Mouse (Mus musculus): ENCODE results near the gene Zfp747. TPM values are rescaled to one million over a fixed set of nuclear protein-coding genes. Genes with fewer than 3 reads are reported as not detected.
"Not testable (repeated sequence)": the region's sequence is repeated elsewhere in the genome, so short reads cannot be mapped to it uniquely, and the experiment has no call there.

The Zfp747 gene
- total RNA-seq (2021) = 1 to 10 TPM; 2.9 to 3.2 TPM
- long read RNA-seq, experiment 1, partial matches to known transcripts = 0 of 4 reads
- long read RNA-seq, experiment 1, other reads (novel, unspliced or antisense) = 2 of 4 reads
- long read RNA-seq, experiment 2, partial matches to known transcripts = 0 of 5 reads
- long read RNA-seq, experiment 2, other reads (novel, unspliced or antisense) = 0 of 5 reads

DNA sequence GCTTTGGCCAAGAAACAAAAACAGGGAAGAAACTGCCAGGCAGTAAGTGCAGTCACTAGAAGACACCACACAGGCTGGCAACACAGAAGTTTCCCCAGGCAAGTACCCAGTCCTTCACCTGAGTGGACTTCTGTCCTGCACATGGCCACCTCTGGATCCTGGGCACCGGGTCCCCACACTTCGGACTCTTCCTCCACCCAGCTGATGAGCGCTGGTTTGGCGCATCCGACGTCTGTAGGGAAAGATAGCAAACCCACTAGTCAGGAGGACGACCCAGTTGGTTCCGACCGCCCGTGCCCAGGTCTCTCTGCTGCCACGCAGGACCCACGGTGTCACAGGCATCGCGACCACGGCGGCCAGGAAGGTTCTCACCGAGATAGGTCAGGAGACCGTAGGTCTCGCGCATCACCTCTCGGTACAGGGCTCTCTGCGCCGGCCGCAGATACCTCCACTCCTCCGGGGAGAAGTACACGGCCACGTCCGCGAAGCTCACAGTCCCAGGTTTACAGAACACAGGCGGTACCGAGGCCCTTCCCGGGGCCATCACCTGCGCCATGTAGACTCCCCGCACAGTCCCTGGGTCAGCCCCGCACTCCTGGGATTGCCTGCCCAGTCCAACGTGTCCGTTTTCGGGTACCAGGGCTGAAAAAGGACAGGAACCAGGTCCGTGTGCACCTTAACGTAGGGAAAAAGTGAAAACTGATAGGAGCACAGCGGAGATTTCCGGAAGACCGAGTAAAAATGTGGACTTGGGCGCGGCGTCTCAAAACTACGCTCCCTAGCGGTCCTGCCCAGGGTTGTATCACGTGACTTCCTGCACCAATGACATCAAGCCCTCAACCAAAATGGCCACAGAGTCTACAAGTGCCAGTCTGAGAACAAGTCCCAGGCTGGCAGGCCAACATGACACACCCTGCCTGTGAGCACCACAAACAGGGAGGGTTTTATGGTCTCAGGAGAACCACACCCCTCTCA is at the start of gene Zfp747:
Gene Zfp747 (minus strand): TSS at position 780 of the 975 bp plus-strand sequence.
- DNase-seq = peak; percentile 91
- intact Hi-C loops (cut with DNase I; ENCODE audit: low total_unique reads) = not testable (repeated sequence)

DNA sequence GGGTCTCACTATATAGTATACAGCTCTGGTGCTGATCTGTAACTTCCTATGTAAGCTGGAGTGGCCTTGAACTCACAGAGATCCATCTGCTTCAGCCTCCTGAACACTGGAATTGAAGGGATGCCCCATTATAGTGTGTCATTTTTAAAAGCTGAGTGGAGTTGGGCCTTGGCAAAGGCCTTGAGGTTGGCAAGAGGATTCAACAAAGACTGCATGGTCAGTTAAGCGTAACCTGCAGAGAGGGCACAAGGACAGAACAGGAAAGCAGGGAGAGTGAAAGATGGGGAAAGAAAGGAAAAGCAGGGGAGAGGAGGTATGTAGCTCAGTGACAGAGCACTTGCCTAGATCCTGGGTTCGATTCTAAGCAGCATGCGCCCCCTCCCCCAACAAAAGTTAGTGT is 49.4 kb upstream of the Zfp747 start:
- intact Hi-C loops (cut with DNase I; ENCODE audit: low total_unique reads) = no loop called here
- DNase-seq = no peak

DNA sequence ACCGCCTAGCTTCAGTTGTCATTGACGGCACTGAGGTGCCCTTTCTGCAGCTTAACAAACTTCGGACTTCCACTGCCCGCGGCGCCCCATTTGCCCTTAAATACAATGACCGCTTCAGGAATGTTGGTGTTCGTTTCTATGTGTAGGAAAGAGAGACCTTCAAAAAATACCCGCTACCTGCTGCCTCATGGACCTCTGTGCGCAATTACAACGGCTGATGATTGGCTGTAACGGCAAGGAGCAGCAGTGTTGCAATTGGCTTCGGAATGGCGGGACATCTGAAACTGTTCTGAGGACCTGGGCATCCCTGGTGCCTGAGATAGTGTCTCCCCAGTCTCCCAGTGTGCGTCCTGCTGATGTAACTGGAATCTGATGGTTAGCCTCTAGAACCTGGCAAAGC is 46.4 kb upstream of the Zfp747 start:
- DNase-seq = no peak
- intact Hi-C loops (cut with DNase I; ENCODE audit: low total_unique reads) = no loop called here

DNA sequence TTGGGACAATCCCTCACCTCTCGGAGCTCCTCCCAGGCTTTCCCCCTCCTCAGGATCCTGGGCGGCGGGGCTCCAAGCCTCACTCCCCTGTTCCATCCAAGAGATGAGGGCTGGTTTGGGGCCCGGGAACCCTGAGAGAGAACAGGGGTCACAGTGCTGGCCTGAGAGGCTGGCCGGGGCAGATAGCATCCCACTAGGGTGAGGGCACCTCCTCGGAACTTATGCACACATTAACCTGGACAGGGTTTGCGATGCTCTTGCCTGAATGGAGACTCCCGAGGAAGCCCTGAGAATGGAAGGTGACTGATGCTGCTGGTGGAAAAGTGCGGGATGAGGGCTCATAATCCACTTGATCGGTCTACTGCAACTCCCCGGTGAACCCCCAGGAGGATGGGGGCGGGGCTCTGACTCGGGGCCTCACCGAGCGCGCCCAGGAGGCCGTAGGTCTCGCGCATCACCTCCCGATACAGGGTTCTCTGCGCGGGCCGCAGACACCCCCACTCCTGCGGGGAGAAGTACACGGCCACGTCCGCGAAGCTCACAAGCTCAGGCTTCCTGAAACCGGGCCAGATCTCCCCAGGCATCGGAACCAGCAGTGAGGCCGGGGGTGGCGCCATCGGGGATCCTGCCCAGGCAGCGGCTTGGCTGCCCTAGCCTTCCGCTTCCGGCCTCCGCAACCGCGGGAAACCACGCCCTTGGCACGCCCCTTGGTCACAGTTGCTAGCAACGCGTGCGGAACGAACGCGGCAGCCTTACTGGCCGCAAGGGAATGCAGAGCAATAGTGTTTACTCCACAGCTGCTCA is 45.7 kb upstream of the Zfp747 start, which contains the start of gene Zfp688:
Gene Zfp688 (minus strand): TSS at position 681 of the 804 bp plus-strand sequence.
- intact Hi-C loops (cut with DNase I; ENCODE audit: low total_unique reads) = no loop called here
- DNase-seq = peak; percentile 96

DNA sequence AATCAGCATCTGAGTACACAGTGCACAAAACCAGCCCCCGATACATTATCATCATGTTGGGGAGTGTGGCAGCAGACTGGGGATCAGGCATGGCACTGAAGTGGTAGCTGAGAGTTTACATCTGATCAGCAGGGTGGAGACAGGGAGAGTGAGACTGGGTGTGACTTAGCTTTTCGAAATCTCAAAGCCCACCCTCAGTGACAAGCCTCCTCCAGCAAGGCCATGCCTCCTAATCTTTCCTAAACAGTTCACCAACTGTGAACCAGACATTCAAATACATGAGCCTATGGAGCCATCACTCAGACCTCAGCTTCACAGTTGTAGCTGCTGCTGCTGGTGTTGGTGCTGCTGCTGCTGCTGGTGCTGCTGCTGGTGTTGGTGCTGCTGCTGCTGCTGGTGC is 35.6 kb upstream of the Zfp747 start:
- intact Hi-C loops (cut with DNase I; ENCODE audit: low total_unique reads) = no loop called here
- DNase-seq = no peak

DNA sequence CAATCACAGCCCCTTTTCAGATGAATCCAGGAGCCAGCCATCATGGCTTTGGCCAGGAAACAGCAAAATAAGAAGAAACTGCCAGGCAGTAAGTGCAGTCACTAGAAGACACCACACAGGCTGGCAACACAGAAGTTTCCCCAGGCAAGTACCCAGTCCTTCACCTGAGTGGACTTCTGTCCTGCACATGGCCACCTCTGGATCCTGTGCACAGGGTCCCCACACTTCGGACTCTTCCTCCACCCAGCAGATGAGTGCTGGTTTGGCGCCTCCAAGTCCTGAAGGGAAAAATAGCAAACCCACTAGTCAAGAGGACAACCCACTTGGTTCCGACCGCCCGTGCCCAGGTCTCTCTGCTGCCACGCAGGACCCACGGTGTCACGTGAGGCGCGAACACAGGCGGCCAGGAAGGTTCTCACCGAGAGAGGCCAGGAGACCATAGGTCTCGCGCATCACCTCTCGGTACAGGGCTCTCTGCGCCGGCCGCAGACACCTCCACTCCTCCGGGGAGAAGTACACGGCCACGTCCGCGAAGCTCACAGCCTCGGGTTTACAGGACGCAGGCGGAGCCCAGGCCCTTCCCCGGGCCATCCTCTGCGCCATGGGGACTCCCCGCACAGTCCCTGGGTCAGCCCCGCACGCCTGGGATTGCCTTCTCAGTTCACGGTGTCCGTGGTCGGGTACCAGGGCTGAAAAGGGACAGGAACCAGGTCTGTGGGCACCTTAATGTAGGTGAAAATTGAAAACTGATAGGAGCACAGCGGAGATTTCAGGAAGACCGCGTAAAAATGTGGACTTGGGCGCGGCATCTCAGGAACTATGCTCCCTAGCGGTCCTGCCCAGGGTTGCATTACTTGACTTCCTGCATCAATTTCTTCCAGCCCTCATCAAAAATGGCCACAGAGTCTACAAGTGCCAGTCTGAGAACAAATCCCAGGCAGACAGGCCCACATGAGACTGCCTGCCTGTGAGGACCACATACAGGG is 30.4 kb upstream of the Zfp747 start, which contains the start of gene Zfp764:
Gene Zfp764 (minus strand): TSS at position 821 of the 986 bp plus-strand sequence.
- peak; percentile 83 for DNase-seq
- intact Hi-C loops (cut with DNase I; ENCODE audit: low total_unique reads) = not testable (repeated sequence)

DNA sequence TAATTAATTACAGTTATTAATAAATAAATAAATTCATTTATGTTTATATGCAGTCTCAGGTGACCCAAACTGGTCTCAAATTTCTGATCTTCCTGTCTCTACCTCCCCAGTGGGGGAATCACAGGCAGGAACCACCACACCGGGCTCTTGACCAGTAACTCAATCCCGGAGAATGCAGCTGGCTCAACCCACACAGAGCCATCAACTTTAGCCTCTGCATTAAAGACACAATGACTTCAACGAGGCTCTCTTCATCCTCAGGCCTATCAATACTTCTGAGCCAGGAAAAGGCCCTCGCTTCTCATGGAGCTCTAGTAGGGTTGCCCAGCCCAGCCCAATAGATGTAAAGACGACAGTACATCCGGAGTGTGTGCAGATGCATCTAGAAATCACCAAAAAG is 28.3 kb upstream of the Zfp747 start:
- DNase-seq; intact Hi-C loops (cut with DNase I; ENCODE audit: low total_unique reads): not testable (repeated sequence)

DNA sequence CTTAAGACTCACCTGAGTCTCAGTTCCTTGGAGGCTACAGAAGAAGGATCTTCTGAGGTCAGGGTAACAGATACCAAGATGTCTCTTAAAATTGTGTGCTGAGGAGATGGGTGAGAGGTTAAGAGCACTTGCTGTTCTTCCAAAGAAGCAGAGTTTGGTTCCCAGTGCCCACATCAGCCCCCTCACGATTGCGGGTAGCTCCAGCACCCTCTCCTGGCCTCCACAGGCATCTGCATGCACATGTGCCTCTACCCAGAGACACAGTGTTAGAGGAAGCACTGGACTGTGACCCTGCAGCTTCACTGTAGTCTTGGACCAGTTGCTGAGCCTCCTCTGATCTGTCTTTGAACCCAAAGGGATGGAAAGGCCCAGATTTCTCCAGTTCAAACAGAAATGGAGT is 27.1 kb upstream of the Zfp747 start:
- intact Hi-C loops (cut with DNase I; ENCODE audit: low total_unique reads) = no loop called here
- no peak for DNase-seq

DNA sequence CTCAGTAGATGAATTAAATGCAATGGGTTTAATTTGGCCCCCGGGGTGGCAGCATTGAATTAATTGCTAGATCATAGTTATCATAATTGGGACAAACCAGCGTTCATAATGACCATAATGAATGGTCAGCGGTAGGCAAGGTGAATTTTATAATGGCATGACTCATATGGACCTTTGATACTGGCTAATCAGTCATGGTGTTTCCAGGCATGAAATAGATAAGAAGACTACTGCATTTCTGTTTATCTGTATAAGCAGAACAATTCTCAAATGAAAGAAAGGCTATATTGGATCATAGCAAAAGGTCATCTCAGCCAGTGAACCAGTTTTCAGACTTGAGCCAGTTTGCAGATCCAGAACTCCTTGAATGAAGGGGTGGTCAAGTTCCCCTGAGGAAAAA is 24.5 kb upstream of the Zfp747 start:
- DNase-seq = no peak
- intact Hi-C loops (cut with DNase I; ENCODE audit: low total_unique reads) = no loop called here

DNA sequence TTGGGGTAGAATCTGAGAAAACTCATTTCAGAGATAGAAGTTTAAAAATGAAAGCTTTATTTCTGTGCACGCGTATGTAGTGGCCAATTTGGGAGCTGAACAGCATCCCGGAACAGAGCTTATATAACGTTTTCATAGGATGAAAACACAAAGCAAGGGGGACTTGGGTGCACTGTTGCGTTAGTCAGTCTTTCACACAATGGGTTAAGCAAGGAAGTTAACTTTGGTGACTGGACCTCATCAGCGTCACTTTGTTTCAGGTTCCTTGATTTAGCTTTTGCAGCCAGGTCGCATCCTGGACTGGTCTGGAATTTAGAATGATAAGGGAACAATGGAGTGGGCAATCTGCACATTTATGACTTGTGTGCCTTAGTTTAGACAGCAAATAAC is 18.1 kb upstream of the Zfp747 start:
- intact Hi-C loops (cut with DNase I; ENCODE audit: low total_unique reads) = no loop called here
- DNase-seq = no peak

DNA sequence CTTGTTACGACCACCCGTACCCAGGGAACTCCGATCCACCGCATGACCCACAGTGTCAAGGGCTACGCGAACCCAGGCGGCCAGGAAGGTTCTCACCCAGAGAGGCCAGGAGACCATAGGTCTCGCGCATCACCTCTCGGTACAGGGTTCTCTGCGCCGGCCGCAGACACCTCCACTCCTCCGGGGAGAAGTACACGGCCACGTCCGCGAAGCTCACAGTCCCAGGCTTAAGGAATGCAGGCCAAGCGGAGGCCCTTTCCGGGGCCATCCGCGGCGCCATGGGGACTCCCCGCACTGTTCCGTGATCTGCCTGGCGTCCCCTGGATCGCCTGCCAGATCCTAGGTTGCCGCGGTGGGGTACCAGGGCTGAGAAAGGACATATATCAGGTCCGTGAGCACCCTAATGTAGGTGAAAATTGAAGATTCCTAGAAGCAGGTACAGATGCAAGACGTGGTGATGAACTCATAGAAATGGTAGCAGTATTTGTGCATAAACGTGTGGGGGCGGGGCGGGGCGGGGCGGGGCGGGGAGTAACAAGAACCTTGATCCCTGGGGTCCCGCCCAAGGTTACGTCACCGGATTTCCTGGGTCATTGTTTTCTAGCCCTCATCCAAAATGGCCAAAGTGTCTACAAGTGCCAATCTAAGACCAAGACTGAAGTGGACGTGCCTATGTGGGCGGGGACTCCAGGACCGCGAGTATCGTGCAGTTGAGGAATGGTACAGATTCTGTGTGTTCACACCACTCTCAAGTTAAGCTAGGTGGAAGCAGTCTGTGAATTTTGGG is 17.5 kb upstream of the Zfp747 start, which contains the start of gene E430018J23Rik:
Gene E430018J23Rik (minus strand): TSS at position 473 of the 787 bp plus-strand sequence.
- DNase-seq = peak; percentile 96
- intact Hi-C loops (cut with DNase I; ENCODE audit: low total_unique reads) = no loop called here

DNA sequence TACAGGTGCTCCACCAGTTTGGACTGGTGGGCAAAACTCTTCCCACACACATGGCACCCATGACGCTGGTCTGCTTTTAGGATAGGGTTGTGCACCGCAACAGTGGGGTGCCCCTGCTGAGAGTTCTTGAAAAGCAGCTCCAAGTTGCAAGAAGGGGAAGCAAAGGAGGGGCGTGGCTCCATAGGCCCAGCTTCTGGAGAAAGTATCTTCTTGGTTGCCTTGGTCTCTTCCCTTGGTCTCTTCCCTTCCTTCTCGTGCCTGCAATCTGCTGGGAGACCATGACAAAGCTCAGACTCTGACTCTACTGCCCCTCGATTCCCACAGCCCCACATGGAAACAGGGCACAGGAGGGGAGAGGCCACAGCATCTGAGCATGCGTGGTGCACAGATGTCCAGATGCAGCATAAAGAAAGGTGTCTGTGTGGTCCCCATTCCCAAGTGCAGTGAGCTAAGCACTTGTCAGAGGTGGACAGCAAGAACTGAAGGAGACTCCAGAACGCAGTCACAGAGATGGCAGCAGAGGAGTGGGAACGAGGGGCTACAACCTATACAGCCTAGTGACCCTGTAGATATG is 16.5 kb upstream of the Zfp747 start:
- intact Hi-C loops (cut with DNase I; ENCODE audit: low total_unique reads) = no loop called here
- no peak for DNase-seq

DNA sequence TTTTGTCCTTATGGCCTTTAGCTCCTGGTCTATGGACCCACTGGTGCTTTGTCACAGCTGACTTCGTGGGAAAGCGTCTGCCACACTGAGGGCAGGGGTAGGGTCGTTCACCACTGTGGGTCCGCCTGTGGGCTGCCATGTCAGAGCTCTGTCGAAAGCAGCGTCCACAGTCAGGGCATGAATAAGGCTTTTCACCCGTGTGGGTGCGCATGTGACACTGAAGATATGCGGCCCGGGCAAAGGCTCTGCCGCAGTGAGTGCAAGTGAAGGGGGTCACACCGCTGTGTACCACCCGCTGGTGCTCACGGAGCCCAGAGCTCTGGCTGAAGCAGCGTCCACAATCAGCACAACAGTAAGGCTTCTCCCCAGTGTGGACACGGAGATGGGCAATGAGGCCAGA is 15.7 kb upstream of the Zfp747 start:
- no peak for DNase-seq
- intact Hi-C loops (cut with DNase I; ENCODE audit: low total_unique reads) = no loop called here

DNA sequence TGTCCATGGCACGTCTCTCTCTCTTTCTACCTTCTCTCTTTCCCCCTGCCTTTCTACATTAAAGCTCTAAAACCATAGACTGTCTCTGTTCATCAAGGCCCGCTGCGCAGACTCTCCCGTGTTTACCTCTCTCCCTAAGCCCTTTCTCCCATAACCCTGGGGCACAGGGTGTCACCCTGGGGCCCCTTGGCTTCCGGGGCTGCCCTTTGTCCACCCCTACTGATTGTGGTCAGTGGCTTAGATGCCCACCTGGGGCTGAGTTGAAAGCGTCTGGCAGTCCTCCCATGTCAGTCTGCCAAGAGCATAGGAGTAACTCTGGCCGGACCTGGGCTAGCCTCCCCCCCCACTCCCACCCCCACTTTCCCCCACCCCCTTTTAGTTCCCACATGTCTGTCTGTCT is 14.5 kb upstream of the Zfp747 start:
- intact Hi-C loops (cut with DNase I; ENCODE audit: low total_unique reads) = no loop called here
- no peak for DNase-seq

DNA sequence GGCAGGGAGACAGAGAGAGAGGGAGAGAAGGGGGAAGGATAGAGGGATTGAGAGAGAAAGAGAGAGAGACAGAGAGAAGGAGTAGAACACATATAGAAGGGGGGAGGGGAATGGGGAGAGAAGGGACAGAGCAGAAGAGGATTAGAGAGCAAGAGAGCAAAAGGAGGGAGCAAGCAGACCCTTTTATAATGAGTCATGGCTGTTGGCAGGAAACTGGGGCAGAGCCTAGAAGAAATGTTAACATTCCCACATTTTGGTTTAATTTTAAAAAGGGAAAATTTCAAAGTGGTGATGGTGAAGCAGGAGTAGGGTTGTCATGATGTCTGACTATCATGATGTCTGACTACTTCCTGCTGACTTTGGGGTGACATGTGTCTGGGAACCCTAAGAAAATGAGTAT is 12.4 kb upstream of the Zfp747 start:
- intact Hi-C loops (cut with DNase I; ENCODE audit: low total_unique reads); DNase-seq: not testable (repeated sequence)

DNA sequence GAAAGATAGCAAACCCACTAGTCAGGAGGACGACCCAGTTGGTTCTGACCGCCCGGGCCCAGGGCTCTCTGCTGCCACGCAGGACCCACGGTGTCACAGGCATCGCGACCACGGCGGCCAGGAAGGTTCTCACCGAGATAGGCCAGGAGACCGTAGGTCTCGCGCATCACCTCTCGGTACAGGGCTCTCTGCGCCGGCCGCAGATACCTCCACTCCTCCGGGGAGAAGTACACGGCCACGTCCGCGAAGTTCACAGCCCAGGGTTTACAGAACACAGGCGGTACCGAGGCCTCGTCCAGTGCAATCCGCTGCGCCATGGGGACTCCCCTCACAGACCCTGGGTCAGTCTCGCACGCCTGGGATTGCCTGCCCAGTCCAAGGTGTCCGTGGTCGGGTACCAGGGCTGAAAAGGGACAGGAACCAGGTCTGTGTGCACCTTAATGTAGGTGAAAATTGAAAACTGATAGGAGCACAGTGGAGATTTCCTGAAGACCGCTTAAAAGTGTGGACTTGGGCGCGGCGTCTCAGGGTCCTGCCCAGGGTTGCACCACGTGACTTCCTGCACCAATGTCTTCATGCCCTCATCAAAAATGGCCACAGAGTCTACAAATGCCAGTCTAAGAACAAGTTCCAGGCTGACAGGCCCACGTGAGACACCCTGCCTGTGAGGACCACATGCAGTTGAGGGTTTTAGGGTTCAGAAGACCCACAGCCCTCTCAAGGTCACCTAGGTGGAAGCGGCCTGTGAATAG is 11.0 kb upstream of the Zfp747 start, which contains the start of gene 9130019O22Rik:
Gene 9130019O22Rik (minus strand): TSS at position 526 of the 752 bp plus-strand sequence.
- DNase-seq = peak; percentile 88
- intact Hi-C loops (cut with DNase I; ENCODE audit: low total_unique reads) = no loop called here

DNA sequence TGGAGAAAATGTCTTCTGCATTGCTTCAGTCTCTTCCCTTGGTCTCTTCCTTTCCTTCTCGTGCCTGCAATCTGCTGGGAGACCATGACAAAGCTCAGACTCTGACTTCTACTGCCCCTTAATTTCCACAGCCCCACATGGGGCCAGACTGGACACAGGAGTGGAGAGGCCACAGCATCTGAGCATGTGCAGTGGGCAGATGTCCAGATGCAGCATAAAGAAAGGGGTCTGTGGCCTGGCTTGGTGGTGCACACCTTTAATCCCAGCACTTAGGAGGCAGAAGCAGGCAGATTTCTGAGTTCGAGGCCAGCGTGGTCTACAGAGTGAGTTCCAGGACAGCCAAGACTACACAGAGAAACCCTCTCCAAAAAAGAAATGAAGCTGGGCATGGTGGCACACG is 9.7 kb upstream of the Zfp747 start:
- DNase-seq; intact Hi-C loops (cut with DNase I; ENCODE audit: low total_unique reads): not testable (repeated sequence)
